Mouse (Mus musculus): Measurements from ENCODE around the gene Fopnl. TPM values are rescaled to one million over a fixed set of nuclear protein-coding genes. Genes with fewer than 3 reads are reported as not detected.

Gene Fopnl
- polyA plus RNA-seq, 1 experiment from 2014 or later = 210 TPM

GRCm38 (mm10) chr16:14312914-14313313, 4.3 kb downstream of the Fopnl start:
- Histone ChIP-seq H3K4me2 (ENCODE audit: low read length) (no peak overlapping the region), H3K9me3 (ENCODE audit: control insufficient read depth, low read length) (no peaks in the 10 kb centered on the region), H3K27ac (replicated peaks; ENCODE audit: low read depth, low read length) (no peak overlapping the region), H3K9ac (replicated peaks; ENCODE audit: low read length) (no peak overlapping the region), H3K36me3 (ENCODE audit: control insufficient read depth, insufficient read depth, low read length) (peaks cover 46% of the 10 kb centered on the region), H3K27me3 (ENCODE audit: control insufficient read depth, insufficient read depth, low read length) (no peaks in the 10 kb centered on the region), H3K4me3 (replicated peaks; ENCODE audit: low read depth, low read length) (no peak overlapping the region), H3K4me1 (ENCODE audit: control insufficient read depth, insufficient read depth, low read length) (peaks cover 11% of the 10 kb centered on the region)
- DNase-seq (no peak), ATAC-seq (ENCODE audit: low FRiP score, low TSS enrichment) (no peak)
- 94% methylated on average over 7 of the region's 7 CpGs for WGBS

GRCm38 (mm10) chr16:14311371-14311770, 5.8 kb downstream of the Fopnl start:
- Histone ChIP-seq H3K4me1 (ENCODE audit: control insufficient read depth, insufficient read depth, low read length) (peaks cover 7% of the 10 kb centered on the region), H3K4me2 (ENCODE audit: low read length) (no peak overlapping the region), H3K27me3 (ENCODE audit: control insufficient read depth, insufficient read depth, low read length) (no peaks in the 10 kb centered on the region), H3K27ac (replicated peaks; ENCODE audit: low read depth, low read length) (no peak overlapping the region), H3K4me3 (replicated peaks; ENCODE audit: low read depth, low read length) (no peak overlapping the region), H3K9ac (replicated peaks; ENCODE audit: low read length) (no peak overlapping the region), H3K9me3 (ENCODE audit: control insufficient read depth, low read length) (no peaks in the 10 kb centered on the region), H3K36me3 (ENCODE audit: control insufficient read depth, insufficient read depth, low read length) (peaks cover 61% of the 10 kb centered on the region)
- WGBS = 55% methylated on average over 6 of the region's 6 CpGs
- ATAC-seq (ENCODE audit: low FRiP score, low TSS enrichment) (no peak), DNase-seq (peak; percentile 60)

GRCm38 (mm10) chr16:14309833-14310232, 7.4 kb downstream of the Fopnl start:
- Histone ChIP-seq H3K4me3 (replicated peaks; ENCODE audit: low read depth, low read length) (no peak overlapping the region), H3K9ac (replicated peaks; ENCODE audit: low read length) (no peak overlapping the region), H3K4me1 (ENCODE audit: control insufficient read depth, insufficient read depth, low read length) (no peaks in the 10 kb centered on the region), H3K4me2 (ENCODE audit: low read length) (no peak overlapping the region), H3K9me3 (ENCODE audit: control insufficient read depth, low read length) (no peaks in the 10 kb centered on the region), H3K27me3 (ENCODE audit: control insufficient read depth, insufficient read depth, low read length) (no peaks in the 10 kb centered on the region), H3K27ac (replicated peaks; ENCODE audit: low read depth, low read length) (no peak overlapping the region), H3K36me3 (ENCODE audit: control insufficient read depth, insufficient read depth, low read length) (peaks cover 72% of the 10 kb centered on the region)
- 89% methylated on average over 3 of the region's 3 CpGs for WGBS
- no peak for ATAC-seq (ENCODE audit: low FRiP score, low TSS enrichment)
- no peak for DNase-seq

GRCm38 (mm10) chr16:14308245-14309073, 8.7 kb downstream of the Fopnl start:
- no peaks in the 10 kb centered on the region for H3K9me3 ChIP-seq (ENCODE audit: control insufficient read depth, low read length)
- H3K4me2 ChIP-seq (ENCODE audit: low read length) = no peak overlapping the region
- H3K36me3 ChIP-seq (ENCODE audit: control insufficient read depth, insufficient read depth, low read length) = peaks cover 79% of the 10 kb centered on the region
- H3K27me3 ChIP-seq (ENCODE audit: control insufficient read depth, insufficient read depth, low read length) = no peaks in the 10 kb centered on the region
- no peaks in the 10 kb centered on the region; the same call in 1 of the 2 replicates for H3K4me1 ChIP-seq (ENCODE audit: control insufficient read depth, insufficient read depth, low read length)
- no peak overlapping the region for H3K4me3 ChIP-seq (replicated peaks; ENCODE audit: low read depth, low read length)
- ATAC-seq (ENCODE audit: low FRiP score, low TSS enrichment) (no peak), DNase-seq (no peak)
- 93% methylated on average over 6 of the region's 6 CpGs for WGBS
- H3K27ac ChIP-seq (replicated peaks; ENCODE audit: low read depth, low read length) = no peak overlapping the region
- H3K9ac ChIP-seq (replicated peaks; ENCODE audit: low read length) = no peak overlapping the region

- Histone ChIP-seq H3K9ac (replicated peaks; ENCODE audit: low read length) (no peak overlapping the region), H3K27ac (replicated peaks; ENCODE audit: low read depth, low read length) (no peak overlapping the region), H3K27me3 (ENCODE audit: control insufficient read depth, insufficient read depth, low read length) (no peaks in the 10 kb centered on the region), H3K36me3 (ENCODE audit: control insufficient read depth, insufficient read depth, low read length) (peaks cover 75% of the 10 kb centered on the region), H3K9me3 (ENCODE audit: control insufficient read depth, low read length) (no peaks in the 10 kb centered on the region), H3K4me1 (ENCODE audit: control insufficient read depth, insufficient read depth, low read length) (no peaks in the 10 kb centered on the region; the same call in 1 of the 2 replicates), H3K4me3 (replicated peaks; ENCODE audit: low read depth, low read length) (no peak overlapping the region), H3K4me2 (ENCODE audit: low read length) (no peak overlapping the region)
- DNase-seq = no peak
- ATAC-seq (ENCODE audit: low FRiP score, low TSS enrichment) = no peak
- WGBS = 98% methylated on average over 1 of the region's 1 CpGs
These were observed 9.8 kb downstream of the Fopnl start for GRCm38 (mm10) chr16:14307373-14307772.

GRCm38 (mm10) chr16:14306451-14306850, 10.8 kb downstream of the Fopnl start:
- H3K4me2 ChIP-seq (ENCODE audit: low read length) = no peak overlapping the region
- ATAC-seq (ENCODE audit: low FRiP score, low TSS enrichment) (no peak), DNase-seq (no peak)
- H3K4me1 ChIP-seq (ENCODE audit: control insufficient read depth, insufficient read depth, low read length) = no peaks in the 10 kb centered on the region; the same call in 1 of the 2 replicates
- no peaks in the 10 kb centered on the region for H3K27me3 ChIP-seq (ENCODE audit: control insufficient read depth, insufficient read depth, low read length)
- no peak overlapping the region for H3K9ac ChIP-seq (replicated peaks; ENCODE audit: low read length)
- no peaks in the 10 kb centered on the region for H3K9me3 ChIP-seq (ENCODE audit: control insufficient read depth, low read length)
- H3K36me3 ChIP-seq (ENCODE audit: control insufficient read depth, insufficient read depth, low read length) = peaks cover 73% of the 10 kb centered on the region
- WGBS = 85% methylated on average over 1 of the region's 1 CpGs
- H3K27ac ChIP-seq (replicated peaks; ENCODE audit: low read depth, low read length) = no peak overlapping the region
- H3K4me3 ChIP-seq (replicated peaks; ENCODE audit: low read depth, low read length) = no peak overlapping the region

- no peaks in the 10 kb centered on the region for H3K27me3 ChIP-seq (ENCODE audit: control insufficient read depth, insufficient read depth, low read length)
- H3K4me2 ChIP-seq (ENCODE audit: low read length) = no peak overlapping the region
- no peak overlapping the region for H3K4me3 ChIP-seq (replicated peaks; ENCODE audit: low read depth, low read length)
- DNase-seq = no peak
- H3K36me3 ChIP-seq (ENCODE audit: control insufficient read depth, insufficient read depth, low read length) = peaks cover 74% of the 10 kb centered on the region
- no peaks in the 10 kb centered on the region; the same call in 1 of the 2 replicates for H3K4me1 ChIP-seq (ENCODE audit: control insufficient read depth, insufficient read depth, low read length)
- 93% methylated on average over 3 of the region's 3 CpGs for WGBS
- no peak overlapping the region for H3K27ac ChIP-seq (replicated peaks; ENCODE audit: low read depth, low read length)
- H3K9ac ChIP-seq (replicated peaks; ENCODE audit: low read length) = no peak overlapping the region
- no peak for ATAC-seq (ENCODE audit: low FRiP score, low TSS enrichment)
- H3K9me3 ChIP-seq (ENCODE audit: control insufficient read depth, low read length) = no peaks in the 10 kb centered on the region
These were observed 12.4 kb downstream of the Fopnl start for GRCm38 (mm10) chr16:14304791-14305190.

GRCm38 (mm10) chr16:14303676-14304075, 13.5 kb downstream of the Fopnl start:
- no peaks in the 10 kb centered on the region for H3K27me3 ChIP-seq (ENCODE audit: control insufficient read depth, insufficient read depth, low read length)
- ATAC-seq (ENCODE audit: low FRiP score, low TSS enrichment) (no peak), DNase-seq (no peak)
- WGBS = 72% methylated on average over 7 of the region's 7 CpGs
- H3K9ac ChIP-seq (replicated peaks; ENCODE audit: low read length) = no peak overlapping the region
- H3K9me3 ChIP-seq (ENCODE audit: control insufficient read depth, low read length) = no peaks in the 10 kb centered on the region
- H3K4me2 ChIP-seq (ENCODE audit: low read length) = no peak overlapping the region
- H3K4me3 ChIP-seq (replicated peaks; ENCODE audit: low read depth, low read length) = no peak overlapping the region
- no peak overlapping the region for H3K27ac ChIP-seq (replicated peaks; ENCODE audit: low read depth, low read length)
- no peaks in the 10 kb centered on the region; the same call in 1 of the 2 replicates for H3K4me1 ChIP-seq (ENCODE audit: control insufficient read depth, insufficient read depth, low read length)
- peaks cover 80% of the 10 kb centered on the region for H3K36me3 ChIP-seq (ENCODE audit: control insufficient read depth, insufficient read depth, low read length)

- DNase-seq (no peak), ATAC-seq (ENCODE audit: low FRiP score, low TSS enrichment) (no peak)
- H3K9ac ChIP-seq (replicated peaks; ENCODE audit: low read length) = no peak overlapping the region
- H3K27ac ChIP-seq (replicated peaks; ENCODE audit: low read depth, low read length) = no peak overlapping the region
- no peaks in the 10 kb centered on the region for H3K9me3 ChIP-seq (ENCODE audit: control insufficient read depth, low read length)
- 92% methylated on average over 2 of the region's 2 CpGs for WGBS
- no peak overlapping the region for H3K4me3 ChIP-seq (replicated peaks; ENCODE audit: low read depth, low read length)
- H3K27me3 ChIP-seq (ENCODE audit: control insufficient read depth, insufficient read depth, low read length) = no peaks in the 10 kb centered on the region
- H3K4me1 ChIP-seq (ENCODE audit: control insufficient read depth, insufficient read depth, low read length) = no peaks in the 10 kb centered on the region; the same call in 1 of the 2 replicates
- no peak overlapping the region for H3K4me2 ChIP-seq (ENCODE audit: low read length)
- peaks cover 79% of the 10 kb centered on the region for H3K36me3 ChIP-seq (ENCODE audit: control insufficient read depth, insufficient read depth, low read length)
These were observed 14.1 kb downstream of the Fopnl start for GRCm38 (mm10) chr16:14303148-14303547.
